Mouse (Mus musculus) spleen, adult 2 months (tissue): ENCODE results near the gene Castor1.

ENCODE experiments used
- CTCF ChIP-seq: fragments of 200-500 bp; IDR thresholded peaks from 2 replicates; pipeline ENCODE4 v1.5.1; 2011; ENCODE audit warnings: mild to moderate bottlenecking, inconsistent platforms; ENCODE audit not compliant: insufficient read depth, insufficient read length, insufficient replicate concordance; ENCODE audit errors: extremely low read depth
- POLR2A ChIP-seq: fragments of 200-500 bp; IDR thresholded peaks from 2 replicates; pipeline ENCODE4 v1.6.1; 2011; ENCODE audit warnings: low read depth, low read length, inconsistent platforms

- TF ChIP-seq CTCF (no peak), POLR2A (no peak)
These were observed 11.5 kb upstream of the Castor1 start for GRCm38 (mm10) chr11:4206563-4206962.
